Mouse (Mus musculus): Measurements from ENCODE around the gene Nedd9. TPM values are rescaled to one million over a fixed set of nuclear protein-coding genes. Genes with fewer than 3 reads are reported as not detected.
A peak's percentile ranks its signal among the peaks of the same experiment; 100 is the strongest.
"Not testable (repeated sequence)": the region's sequence is repeated elsewhere in the genome, so short reads cannot be mapped to it uniquely, and the experiment has no call there.

Nedd9 gene
- polyA plus RNA-seq, 1 experiment from 2014 or later: 22.9 TPM

GRCm38 (mm10) chr13:41367176-41367611, 120.0 kb downstream of the Nedd9 start:
- no peak for ATAC-seq (ENCODE audit: insufficient number of reproducible peaks, insufficient read depth, low FRiP score, low read depth)
- Histone ChIP-seq H3K4me2 (ENCODE audit: low read length) (no peak overlapping the region), H3K4me3 (ENCODE audit: control insufficient read depth in 1 of 2, insufficient read depth in 1 of 2, low read depth in 1 of 2, low read length in 2 of 2) (no peak overlapping the region), H3K36me3 (ENCODE audit: control insufficient read depth, insufficient read depth, low read length) (no peaks in the 10 kb centered on the region), H3K9ac (ENCODE audit: low read length) (no peak overlapping the region), H3K27ac (replicated peaks in 1 of 2; ENCODE audit: control insufficient read depth in 1 of 2, insufficient read depth in 1 of 2, low read depth in 2 of 2, low read length in 2 of 2) (no peak overlapping the region), H3K9me3 (ENCODE audit: control insufficient read depth, low read length) (no peaks in the 10 kb centered on the region), H3K27me3 (ENCODE audit: control insufficient read depth, insufficient read depth, low read length) (no peaks in the 10 kb centered on the region), H3K4me1 (ENCODE audit: control insufficient read depth in 2 of 2, insufficient read depth in 2 of 2, low read length in 2 of 2) (no peaks in the 10 kb centered on the region)
- WGBS: 92% methylated on average over 4 of the region's 4 CpGs

- not testable (repeated sequence) for H3K9ac ChIP-seq (ENCODE audit: low read length); H3K4me3 ChIP-seq (ENCODE audit: control insufficient read depth in 1 of 2, insufficient read depth in 1 of 2, low read depth in 1 of 2, low read length in 2 of 2); H3K36me3 ChIP-seq (ENCODE audit: control insufficient read depth, insufficient read depth, low read length); H3K4me2 ChIP-seq (ENCODE audit: low read length); H3K27ac ChIP-seq (replicated peaks in 1 of 2; ENCODE audit: control insufficient read depth in 1 of 2, insufficient read depth in 1 of 2, low read depth in 2 of 2, low read length in 2 of 2); H3K4me1 ChIP-seq (ENCODE audit: control insufficient read depth in 2 of 2, insufficient read depth in 2 of 2, low read length in 2 of 2); H3K27me3 ChIP-seq (ENCODE audit: control insufficient read depth, insufficient read depth, low read length); ATAC-seq (ENCODE audit: insufficient number of reproducible peaks, insufficient read depth, low FRiP score, low read depth); H3K9me3 ChIP-seq (ENCODE audit: control insufficient read depth, low read length)
- 7% methylated on average over 1 of the region's 1 CpGs for WGBS
These were observed 120.6 kb downstream of the Nedd9 start for GRCm38 (mm10) chr13:41366609-41367008.

GRCm38 (mm10) chr13:41364273-41364672, 122.9 kb downstream of the Nedd9 start:
- Histone ChIP-seq H3K27me3 (ENCODE audit: control insufficient read depth, insufficient read depth, low read length) (no peaks in the 10 kb centered on the region), H3K9ac (ENCODE audit: low read length) (no peak overlapping the region), H3K4me1 (ENCODE audit: control insufficient read depth in 2 of 2, insufficient read depth in 2 of 2, low read length in 2 of 2) (peaks cover 0 to 8% of the 10 kb centered on the region in 2 experiments; a peak in 2 of 4 replicates), H3K9me3 (ENCODE audit: control insufficient read depth, low read length) (no peaks in the 10 kb centered on the region), H3K27ac (replicated peaks in 1 of 2; ENCODE audit: control insufficient read depth in 1 of 2, insufficient read depth in 1 of 2, low read depth in 2 of 2, low read length in 2 of 2) (no peak overlapping the region), H3K4me2 (ENCODE audit: low read length) (no peak overlapping the region), H3K4me3 (ENCODE audit: control insufficient read depth in 1 of 2, insufficient read depth in 1 of 2, low read depth in 1 of 2, low read length in 2 of 2) (no peak overlapping the region), H3K36me3 (ENCODE audit: control insufficient read depth, insufficient read depth, low read length) (no peaks in the 10 kb centered on the region)
- no peak for ATAC-seq (ENCODE audit: insufficient number of reproducible peaks, insufficient read depth, low FRiP score, low read depth)
- 81% methylated on average over 9 of the region's 9 CpGs for WGBS

- Histone ChIP-seq H3K27ac (replicated peaks in 1 of 2; ENCODE audit: control insufficient read depth in 1 of 2, insufficient read depth in 1 of 2, low read depth in 2 of 2, low read length in 2 of 2) (no peak overlapping the region), H3K4me2 (ENCODE audit: low read length) (no peak overlapping the region)
- no peak for ATAC-seq (ENCODE audit: insufficient number of reproducible peaks, insufficient read depth, low FRiP score, low read depth)
These were observed 124.3 kb downstream of the Nedd9 start for GRCm38 (mm10) chr13:41362909-41363308.

GRCm38 (mm10) chr13:41360272-41360815, 126.8 kb downstream of the Nedd9 start:
- Histone ChIP-seq H3K9ac (ENCODE audit: low read length) (no peak overlapping the region), H3K36me3 (ENCODE audit: control insufficient read depth, insufficient read depth, low read length) (no peaks in the 10 kb centered on the region), H3K27me3 (ENCODE audit: control insufficient read depth, insufficient read depth, low read length) (no peaks in the 10 kb centered on the region), H3K4me3 (ENCODE audit: control insufficient read depth in 1 of 2, insufficient read depth in 1 of 2, low read depth in 1 of 2, low read length in 2 of 2) (no peak overlapping the region), H3K4me2 (ENCODE audit: low read length) (peak overlapping the region; percentile 77), H3K4me1 (ENCODE audit: control insufficient read depth in 2 of 2, insufficient read depth in 2 of 2, low read length in 2 of 2) (peaks cover 5 to 30% of the 10 kb centered on the region in 2 experiments), H3K27ac (replicated peaks in 1 of 2; ENCODE audit: control insufficient read depth in 1 of 2, insufficient read depth in 1 of 2, low read depth in 2 of 2, low read length in 2 of 2) (no peak overlapping the region), H3K9me3 (ENCODE audit: control insufficient read depth, low read length) (no peaks in the 10 kb centered on the region)
- ATAC-seq (ENCODE audit: insufficient number of reproducible peaks, insufficient read depth, low FRiP score, low read depth): no peak
- 45% methylated on average over 8 of the region's 8 CpGs for WGBS

More at GRCm38 (mm10) chr13:41362909-41363308, 124.3 kb downstream of the Nedd9 start:
- H3K4me1 ChIP-seq (ENCODE audit: control insufficient read depth in 2 of 2, insufficient read depth in 2 of 2, low read length in 2 of 2): peaks cover 0 to 8% of the 10 kb centered on the region in 2 experiments; a peak in 2 of 4 replicates
- no peak overlapping the region for H3K4me3 ChIP-seq (ENCODE audit: control insufficient read depth in 1 of 2, insufficient read depth in 1 of 2, low read depth in 1 of 2, low read length in 2 of 2)
- no peak overlapping the region for H3K9ac ChIP-seq (ENCODE audit: low read length)
- 63% methylated on average over 6 of the region's 6 CpGs for WGBS
- H3K27me3 ChIP-seq (ENCODE audit: control insufficient read depth, insufficient read depth, low read length): no peaks in the 10 kb centered on the region
- no peaks in the 10 kb centered on the region for H3K9me3 ChIP-seq (ENCODE audit: control insufficient read depth, low read length)
- no peaks in the 10 kb centered on the region for H3K36me3 ChIP-seq (ENCODE audit: control insufficient read depth, insufficient read depth, low read length)

- Histone ChIP-seq H3K27me3 (ENCODE audit: control insufficient read depth, insufficient read depth, low read length) (no peaks in the 10 kb centered on the region), H3K27ac (replicated peaks in 1 of 2; ENCODE audit: control insufficient read depth in 1 of 2, insufficient read depth in 1 of 2, low read depth in 2 of 2, low read length in 2 of 2) (peak overlapping the region; percentile 74 to 90), H3K36me3 (ENCODE audit: control insufficient read depth, insufficient read depth, low read length) (no peaks in the 10 kb centered on the region), H3K4me3 (ENCODE audit: control insufficient read depth in 1 of 2, insufficient read depth in 1 of 2, low read depth in 1 of 2, low read length in 2 of 2) (peak overlapping the region; percentile 63 to 69; a peak in 3 of 4 replicates), H3K4me2 (ENCODE audit: low read length) (peak overlapping the region; percentile 77), H3K4me1 (ENCODE audit: control insufficient read depth in 2 of 2, insufficient read depth in 2 of 2, low read length in 2 of 2) (peaks cover 6 to 34% of the 10 kb centered on the region in 2 experiments), H3K9ac (ENCODE audit: low read length) (peak overlapping the region; percentile 59), H3K9me3 (ENCODE audit: control insufficient read depth, low read length) (no peaks in the 10 kb centered on the region)
- 3% methylated on average over 16 of the region's 16 CpGs for WGBS
- no peak for ATAC-seq (ENCODE audit: insufficient number of reproducible peaks, insufficient read depth, low FRiP score, low read depth)
These were observed 127.6 kb downstream of the Nedd9 start for GRCm38 (mm10) chr13:41359330-41360215.

GRCm38 (mm10) chr13:41358480-41359180, 128.5 kb downstream of the Nedd9 start:
- H3K36me3 ChIP-seq (ENCODE audit: control insufficient read depth, insufficient read depth, low read length): no peaks in the 10 kb centered on the region
- peak overlapping the region; percentile 63 to 69 for H3K4me3 ChIP-seq (ENCODE audit: control insufficient read depth in 1 of 2, insufficient read depth in 1 of 2, low read depth in 1 of 2, low read length in 2 of 2)
- H3K27me3 ChIP-seq (ENCODE audit: control insufficient read depth, insufficient read depth, low read length): no peaks in the 10 kb centered on the region
- WGBS: under 1% methylated on average over 42 of the region's 42 CpGs
- H3K9me3 ChIP-seq (ENCODE audit: control insufficient read depth, low read length): no peaks in the 10 kb centered on the region
- H3K4me2 ChIP-seq (ENCODE audit: low read length): peak overlapping the region; percentile 77
- ATAC-seq (ENCODE audit: insufficient number of reproducible peaks, insufficient read depth, low FRiP score, low read depth): peak; percentile 98
- peak overlapping the region; percentile 90 to 92 for H3K27ac ChIP-seq (replicated peaks in 1 of 2; ENCODE audit: control insufficient read depth in 1 of 2, insufficient read depth in 1 of 2, low read depth in 2 of 2, low read length in 2 of 2)
- peak overlapping the region; percentile 82 for H3K9ac ChIP-seq (ENCODE audit: low read length)
- peaks cover 7 to 39% of the 10 kb centered on the region in 2 experiments for H3K4me1 ChIP-seq (ENCODE audit: control insufficient read depth in 2 of 2, insufficient read depth in 2 of 2, low read length in 2 of 2)
